Mouse (Mus musculus) kidney, postnatal 14 days (tissue): ENCODE measurements around the gene Orai2.
"Not testable (repeated sequence)": the region's sequence is repeated elsewhere in the genome, so short reads cannot be mapped to it uniquely, and the experiment has no call there.

Source experiments
- DNase-seq: peaks from one replicate; pipeline ENCODE4 v3.0.0; 2022; ENCODE audit warnings: mixed read lengths

Gene Orai2

DNA sequence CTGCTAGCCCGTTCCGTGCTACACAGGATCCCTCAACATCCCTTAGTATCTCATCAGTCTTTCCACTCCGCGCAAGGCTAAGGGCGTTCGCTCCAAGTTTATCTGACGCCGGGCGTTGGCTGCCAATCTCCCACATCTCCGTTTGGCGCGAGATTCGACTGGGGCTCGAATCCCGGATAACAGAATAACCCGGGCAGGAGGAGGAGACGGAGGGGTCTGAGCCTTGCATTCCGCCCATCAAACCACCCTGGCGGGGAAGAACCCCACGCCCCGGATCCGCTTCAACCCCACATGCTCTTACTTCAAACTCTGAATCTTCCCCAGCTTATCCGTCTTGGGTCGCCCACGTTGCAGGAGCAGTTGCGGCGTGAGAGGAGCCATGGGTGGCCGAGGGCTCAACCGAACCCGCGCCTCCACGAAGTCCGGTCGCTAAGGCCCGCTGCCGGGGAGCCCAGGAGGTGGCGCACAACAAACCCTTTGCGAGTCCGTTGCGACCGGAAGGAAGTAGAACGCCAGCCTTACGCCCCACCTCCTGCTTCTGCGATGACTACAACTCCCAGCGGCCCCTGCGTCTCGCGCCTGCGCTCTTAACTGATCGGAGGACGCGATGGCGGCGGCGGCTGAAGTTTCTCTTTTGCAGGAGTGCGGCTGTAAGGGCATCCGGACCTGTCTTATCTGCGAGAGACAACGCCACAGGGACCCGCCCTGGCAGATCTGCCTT is 34.8 kb downstream of the Orai2 start, which contains the start of the genes Lrwd1 and Alkbh4:
Lrwd1 (minus strand) TSS at position 504 of the 721 bp plus-strand sequence.
Alkbh4 (plus strand) TSS at position 576 of the 721 bp plus-strand sequence.
- DNase-seq: peak; percentile 98

DNA sequence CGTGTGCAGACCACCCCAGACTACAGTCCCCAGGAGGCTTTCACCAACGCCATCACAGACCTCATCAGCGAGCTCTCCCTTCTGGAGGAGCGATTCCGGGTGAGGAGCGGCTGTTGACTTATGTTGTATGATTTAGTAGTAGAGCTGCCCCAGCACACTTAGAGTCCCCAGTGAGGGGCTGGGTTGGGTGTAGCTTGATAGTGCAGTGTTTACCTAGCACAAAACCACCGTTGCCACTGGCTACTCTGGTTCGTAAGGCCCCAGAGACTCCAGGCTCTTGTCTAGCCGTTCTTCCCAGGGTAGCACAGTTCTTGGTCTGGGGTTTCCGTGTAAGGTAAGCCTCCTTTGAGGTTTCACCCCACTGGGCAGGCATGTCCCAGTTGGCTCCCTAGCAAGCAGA is 48.3 kb downstream of the Orai2 start:
- DNase-seq: no peak

DNA sequence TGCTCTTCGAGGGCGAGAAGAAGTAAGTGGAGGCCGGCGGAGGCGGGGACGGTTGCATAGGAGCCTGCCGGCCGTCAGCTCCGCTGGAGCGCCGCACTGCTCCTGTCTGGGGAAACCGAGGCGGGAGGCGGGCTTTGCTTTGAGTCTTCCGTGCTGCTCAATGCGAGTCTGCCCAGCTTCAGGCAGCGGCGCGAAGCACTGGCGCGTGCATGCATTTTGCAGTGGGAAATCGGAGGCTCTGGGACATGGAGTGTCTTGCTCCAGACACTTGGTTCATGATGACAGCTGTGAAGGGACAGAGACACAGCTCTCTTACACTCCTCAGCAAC is 53.8 kb downstream of the Orai2 start:
- DNase-seq: no peak

DNA sequence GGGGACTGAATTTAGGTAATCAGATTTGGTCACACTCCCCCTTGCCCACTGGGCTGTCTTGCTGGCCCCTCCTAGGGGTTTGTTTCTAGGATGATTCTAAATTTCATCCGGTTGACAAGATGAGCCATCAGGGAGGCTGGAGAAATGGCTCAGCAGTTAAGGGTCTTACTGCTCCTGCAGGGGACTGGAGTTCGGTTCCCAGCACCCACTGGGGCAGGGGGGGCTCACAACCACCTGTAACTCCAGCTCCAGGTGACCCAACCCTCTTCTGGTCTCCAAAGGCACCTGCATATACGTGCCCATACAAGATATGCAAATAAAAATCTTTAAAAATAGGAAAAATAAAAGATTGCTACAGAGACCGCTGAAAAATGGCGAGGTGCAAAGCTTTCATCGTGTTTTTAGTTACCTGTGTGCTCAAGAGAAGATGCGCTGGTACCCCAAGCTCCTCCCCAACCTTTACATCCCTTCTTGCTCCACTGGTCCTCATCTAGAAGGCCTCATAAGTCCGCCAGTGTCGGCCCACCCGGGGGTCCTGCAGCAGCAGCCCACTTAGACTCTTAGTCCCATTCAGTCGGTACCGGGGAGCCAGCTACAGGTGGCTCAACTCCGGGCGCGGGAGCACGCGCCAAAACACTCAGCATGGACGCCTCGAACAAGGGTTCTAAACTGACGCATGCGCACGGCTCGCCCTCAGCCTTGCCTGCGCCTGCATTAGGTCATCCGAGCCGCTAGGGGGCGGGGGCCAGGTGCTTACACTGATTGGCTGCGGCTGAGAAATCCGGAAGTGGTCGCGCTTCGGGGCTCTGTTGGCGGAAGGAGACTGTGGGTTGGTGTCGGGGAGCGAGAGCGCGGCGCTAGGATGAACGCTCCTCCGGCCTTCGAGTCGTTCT is 54.4 kb downstream of the Orai2 start, which contains the start of gene Polr2j:
Polr2j (plus strand) TSS at position 741 of the 893 bp plus-strand sequence.
- DNase-seq: peak; percentile 97

- DNase-seq: not testable (repeated sequence)
Measured at GRCm38 (mm10) chr5:136113546-136113945, 57.0 kb downstream of the Orai2 start.

GRCm38 (mm10) chr5:136109042-136109441 is 61.5 kb downstream of the Orai2 start:
- DNase-seq: no peak

- no peak for DNase-seq
Measured at GRCm38 (mm10) chr5:136108486-136108885, 62.0 kb downstream of the Orai2 start.

DNA sequence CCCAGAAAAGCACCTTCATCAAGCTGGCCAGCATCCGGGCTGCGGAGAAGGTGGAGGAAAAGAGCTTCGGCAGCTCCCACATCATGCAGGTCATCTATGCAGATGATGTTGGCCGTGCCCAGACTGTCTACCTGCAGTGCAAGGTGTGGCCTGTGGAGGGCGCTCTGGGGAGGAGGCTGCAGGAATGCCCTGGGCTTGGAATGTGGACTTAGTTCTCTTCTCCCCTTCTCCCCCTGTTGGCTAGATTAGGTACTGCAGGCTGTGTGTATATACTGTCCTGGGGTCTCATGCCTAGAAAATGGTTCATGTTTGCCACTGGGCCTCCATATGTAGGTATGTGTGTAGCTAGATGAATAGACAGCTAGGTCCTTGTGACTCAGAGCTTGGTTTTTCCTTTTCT is 66.0 kb downstream of the Orai2 start:
- DNase-seq: no peak

- DNase-seq: peak; percentile 77
Measured at GRCm38 (mm10) chr5:136102099-136102820, 68.3 kb downstream of the Orai2 start.

GRCm38 (mm10) chr5:136098536-136098935 is 72.0 kb downstream of the Orai2 start:
- DNase-seq: peak; percentile 34
